Mouse (Mus musculus): ENCODE results near the gene Tmtc4. TPM values are rescaled to one million over a fixed set of nuclear protein-coding genes. Genes with fewer than 3 reads are reported as not detected.

Gene Tmtc4
- 50.3 and 53.1 TPM in 2 replicates for polyA plus RNA-seq (2014; fragmentation: Nextera tagmentation; extraction: Ambion mirVana)

GRCm38 (mm10) chr14:122983226-122984215 lies at the start of gene Tmtc4:
TSS of gene Tmtc4 (minus strand) at chr14:122984035.
- Histone ChIP-seq H3K4me1 (ENCODE audit: control insufficient read depth, insufficient read depth, low read length) (peaks cover 12% of the 10 kb centered on the region), H3K4me2 (ENCODE audit: low read depth) (peak within 1 kb of the TSS; percentile 82), H3K4me3 (ENCODE audit: low read depth, low read length) (peak within 1 kb of the TSS; percentile 63), H3K9me3 (ENCODE audit: control insufficient read depth, low read length) (no peaks in the 10 kb centered on the region), H3K9ac (ENCODE audit: low read length) (peak within 1 kb of the TSS; percentile 91), H3K36me3 (ENCODE audit: control insufficient read depth, insufficient read depth, low read length) (no peaks in the 10 kb centered on the region), H3K27me3 (ENCODE audit: control insufficient read depth, insufficient read depth, low read length) (no peaks in the 10 kb centered on the region), H3K27ac (ENCODE audit: low read depth, low read length) (peak within 1 kb of the TSS; percentile 85)
- ATAC-seq (ENCODE audit: insufficient read depth, low FRiP score, low TSS enrichment) (peak; percentile 99), DNase-seq (ENCODE audit: low spot score) (peak; percentile 96)
- WGBS, result under 1% methylated on average over 47 of the region's 54 CpGs

GRCm38 (mm10) chr14:123032435-123032834 lies 48.6 kb upstream of the Tmtc4 start:
- Histone ChIP-seq H3K27me3 (ENCODE audit: control insufficient read depth, insufficient read depth, low read length) (no peaks in the 10 kb centered on the region), H3K36me3 (ENCODE audit: control insufficient read depth, insufficient read depth, low read length) (no peaks in the 10 kb centered on the region), H3K4me2 (ENCODE audit: low read depth) (no peak overlapping the region), H3K9me3 (ENCODE audit: control insufficient read depth, low read length) (no peaks in the 10 kb centered on the region), H3K4me1 (ENCODE audit: control insufficient read depth, insufficient read depth, low read length) (no peaks in the 10 kb centered on the region), H3K9ac (ENCODE audit: low read length) (no peak overlapping the region), H3K27ac (ENCODE audit: low read depth, low read length) (no peak overlapping the region), H3K4me3 (ENCODE audit: low read depth, low read length) (no peak overlapping the region)
- ATAC-seq (ENCODE audit: insufficient read depth, low FRiP score, low TSS enrichment) (no peak; the same call in 1 of the 2 replicates), DNase-seq (ENCODE audit: low spot score) (no peak)
- 63% methylated on average over 1 of the region's 1 CpGs for WGBS

- no peak overlapping the region for H3K9ac ChIP-seq (ENCODE audit: low read length)
- DNase-seq (ENCODE audit: low spot score) (no peak), ATAC-seq (ENCODE audit: insufficient read depth, low FRiP score, low TSS enrichment) (no peak)
Measured at GRCm38 (mm10) chr14:123027876-123028275, 44.0 kb upstream of the Tmtc4 start.

GRCm38 (mm10) chr14:123022981-123023380 lies 39.1 kb upstream of the Tmtc4 start:
- no peak overlapping the region for H3K27ac ChIP-seq (ENCODE audit: low read depth, low read length)
- no peak for ATAC-seq (ENCODE audit: insufficient read depth, low FRiP score, low TSS enrichment)

More at GRCm38 (mm10) chr14:123027876-123028275, 44.0 kb upstream of the Tmtc4 start:
- 57% methylated on average over 2 of the region's 2 CpGs for WGBS
- Histone ChIP-seq H3K27me3 (ENCODE audit: control insufficient read depth, insufficient read depth, low read length) (no peaks in the 10 kb centered on the region), H3K4me3 (ENCODE audit: low read depth, low read length) (no peak overlapping the region), H3K4me2 (ENCODE audit: low read depth) (no peak overlapping the region), H3K27ac (ENCODE audit: low read depth, low read length) (no peak overlapping the region), H3K36me3 (ENCODE audit: control insufficient read depth, insufficient read depth, low read length) (no peaks in the 10 kb centered on the region), H3K9me3 (ENCODE audit: control insufficient read depth, low read length) (no peaks in the 10 kb centered on the region), H3K4me1 (ENCODE audit: control insufficient read depth, insufficient read depth, low read length) (no peaks in the 10 kb centered on the region)

GRCm38 (mm10) chr14:123016310-123016709 lies 32.5 kb upstream of the Tmtc4 start:
- H3K4me1 ChIP-seq (ENCODE audit: control insufficient read depth, insufficient read depth, low read length), result no peaks in the 10 kb centered on the region

More at GRCm38 (mm10) chr14:123022981-123023380, 39.1 kb upstream of the Tmtc4 start:
- Histone ChIP-seq H3K4me1 (ENCODE audit: control insufficient read depth, insufficient read depth, low read length) (no peaks in the 10 kb centered on the region), H3K36me3 (ENCODE audit: control insufficient read depth, insufficient read depth, low read length) (no peaks in the 10 kb centered on the region), H3K4me3 (ENCODE audit: low read depth, low read length) (no peak overlapping the region), H3K4me2 (ENCODE audit: low read depth) (no peak overlapping the region), H3K9me3 (ENCODE audit: control insufficient read depth, low read length) (no peaks in the 10 kb centered on the region), H3K27me3 (ENCODE audit: control insufficient read depth, insufficient read depth, low read length) (no peaks in the 10 kb centered on the region), H3K9ac (ENCODE audit: low read length) (no peak overlapping the region)
- no peak for DNase-seq (ENCODE audit: low spot score)

GRCm38 (mm10) chr14:123015687-123016086 lies 31.9 kb upstream of the Tmtc4 start:
- 78% methylated on average over 2 of the region's 2 CpGs for WGBS
- Histone ChIP-seq H3K4me2 (ENCODE audit: low read depth) (no peak overlapping the region), H3K9ac (ENCODE audit: low read length) (no peak overlapping the region), H3K27ac (ENCODE audit: low read depth, low read length) (no peak overlapping the region), H3K36me3 (ENCODE audit: control insufficient read depth, insufficient read depth, low read length) (no peaks in the 10 kb centered on the region), H3K4me3 (ENCODE audit: low read depth, low read length) (no peak overlapping the region), H3K9me3 (ENCODE audit: control insufficient read depth, low read length) (no peaks in the 10 kb centered on the region), H3K4me1 (ENCODE audit: control insufficient read depth, insufficient read depth, low read length) (no peaks in the 10 kb centered on the region), H3K27me3 (ENCODE audit: control insufficient read depth, insufficient read depth, low read length) (no peaks in the 10 kb centered on the region)
- DNase-seq (ENCODE audit: low spot score) (no peak), ATAC-seq (ENCODE audit: insufficient read depth, low FRiP score, low TSS enrichment) (no peak)

More at GRCm38 (mm10) chr14:123016310-123016709, 32.5 kb upstream of the Tmtc4 start:
- Histone ChIP-seq H3K27me3 (ENCODE audit: control insufficient read depth, insufficient read depth, low read length) (no peaks in the 10 kb centered on the region), H3K27ac (ENCODE audit: low read depth, low read length) (no peak overlapping the region), H3K9me3 (ENCODE audit: control insufficient read depth, low read length) (no peaks in the 10 kb centered on the region), H3K9ac (ENCODE audit: low read length) (no peak overlapping the region), H3K36me3 (ENCODE audit: control insufficient read depth, insufficient read depth, low read length) (no peaks in the 10 kb centered on the region), H3K4me2 (ENCODE audit: low read depth) (no peak overlapping the region), H3K4me3 (ENCODE audit: low read depth, low read length) (no peak overlapping the region)
- 88% methylated on average over 1 of the region's 1 CpGs for WGBS
- ATAC-seq (ENCODE audit: insufficient read depth, low FRiP score, low TSS enrichment), result no peak
- DNase-seq (ENCODE audit: low spot score), result no peak

GRCm38 (mm10) chr14:123009108-123010018 lies 25.5 kb upstream of the Tmtc4 start:
- Histone ChIP-seq H3K4me3 (ENCODE audit: low read depth, low read length) (no peak overlapping the region), H3K9me3 (ENCODE audit: control insufficient read depth, low read length) (no peaks in the 10 kb centered on the region), H3K4me2 (ENCODE audit: low read depth) (no peak overlapping the region), H3K36me3 (ENCODE audit: control insufficient read depth, insufficient read depth, low read length) (no peaks in the 10 kb centered on the region), H3K27me3 (ENCODE audit: control insufficient read depth, insufficient read depth, low read length) (no peaks in the 10 kb centered on the region), H3K4me1 (ENCODE audit: control insufficient read depth, insufficient read depth, low read length) (no peaks in the 10 kb centered on the region), H3K27ac (ENCODE audit: low read depth, low read length) (no peak overlapping the region), H3K9ac (ENCODE audit: low read length) (no peak overlapping the region)
- 65% methylated on average over 18 of the region's 18 CpGs for WGBS
- peak; percentile 37 for DNase-seq (ENCODE audit: low spot score)
- peak; percentile 71; the same call in 1 of the 2 replicates for ATAC-seq (ENCODE audit: insufficient read depth, low FRiP score, low TSS enrichment)

GRCm38 (mm10) chr14:123008672-123009071 lies 24.8 kb upstream of the Tmtc4 start:
- 62% methylated on average over 2 of the region's 2 CpGs for WGBS
- Histone ChIP-seq H3K9me3 (ENCODE audit: control insufficient read depth, low read length) (no peaks in the 10 kb centered on the region), H3K4me2 (ENCODE audit: low read depth) (no peak overlapping the region), H3K27me3 (ENCODE audit: control insufficient read depth, insufficient read depth, low read length) (no peaks in the 10 kb centered on the region), H3K9ac (ENCODE audit: low read length) (no peak overlapping the region), H3K4me3 (ENCODE audit: low read depth, low read length) (no peak overlapping the region), H3K27ac (ENCODE audit: low read depth, low read length) (no peak overlapping the region), H3K36me3 (ENCODE audit: control insufficient read depth, insufficient read depth, low read length) (no peaks in the 10 kb centered on the region), H3K4me1 (ENCODE audit: control insufficient read depth, insufficient read depth, low read length) (no peaks in the 10 kb centered on the region)
- DNase-seq (ENCODE audit: low spot score), result no peak
- peak; percentile 60; the same call in 1 of the 2 replicates for ATAC-seq (ENCODE audit: insufficient read depth, low FRiP score, low TSS enrichment)
